Mouse (Mus musculus) brain, embryonic 14.5 days (tissue): Measurements from ENCODE around the gene Agap3.

ENCODE experiments used
- CTCF ChIP-seq: fragments of 200-500 bp; IDR thresholded peaks from 2 replicates; pipeline ENCODE4 v1.5.1; 2012; ENCODE audit warnings: inconsistent platforms, mild to moderate bottlenecking, moderate library complexity, borderline replicate concordance; ENCODE audit not compliant: insufficient read depth, insufficient read length; ENCODE audit errors: extremely low read depth
- POLR2A ChIP-seq: fragments of 200-500 bp; IDR thresholded peaks from 2 replicates; pipeline ENCODE4 v1.6.1; 2012; ENCODE audit warnings: mild to moderate bottlenecking, inconsistent platforms, borderline replicate concordance; ENCODE audit not compliant: poor library complexity, insufficient read depth, insufficient read length, severe bottlenecking; ENCODE audit errors: extremely low read depth

DNA sequence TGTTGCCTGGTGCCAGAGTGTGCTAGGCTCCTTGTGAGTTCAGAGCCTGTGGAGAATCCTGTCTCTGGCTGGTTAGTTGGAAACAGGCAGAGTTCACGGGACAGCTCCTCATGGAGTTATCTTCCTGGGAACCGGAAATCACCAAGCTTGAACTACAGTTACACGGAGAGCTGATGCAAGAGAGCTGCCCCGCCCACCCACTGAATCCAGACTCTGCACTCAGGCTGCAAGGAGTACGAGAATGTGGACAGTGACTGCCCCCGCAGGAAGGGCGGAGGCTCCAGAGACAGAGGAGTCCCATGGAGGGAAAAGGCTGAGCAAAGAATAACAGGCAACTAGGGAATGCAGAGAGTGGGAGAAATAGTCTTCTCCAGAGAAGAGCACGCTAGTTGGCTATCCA is 60.3 kb downstream of the Agap3 start:
- TF ChIP-seq POLR2A (no peak), CTCF (no peak)
